Mouse (Mus musculus) gastrocnemius, postnatal 4 days (tissue): ENCODE data around the gene Olfr57. TPM values are rescaled to one million over a fixed set of nuclear protein-coding genes. Genes with fewer than 3 reads are reported as not detected.
"Not testable (repeated sequence)": the region's sequence is repeated elsewhere in the genome, so short reads cannot be mapped to it uniquely, and the experiment has no call there.

Experiments used
- DNase-seq, 2 experiments: peaks; one replicate each; pipeline ENCODE4 v3.0.0; 2021 to 2022; ENCODE audit warnings: low spot score in 2 of 2, mixed read lengths in 2 of 2
- long read RNA-seq, 2 experiments: library from polyadenylated mRNA; stranded (forward); transcript quantifications; one replicate each; pipeline ENCODE4 v2.0.0; 2021
- total RNA-seq, 2 experiments: library from RNA; stranded (reverse); gene quantifications; 2 replicates each; pipeline ENCODE4 v1.2.3; 2021

The Olfr57 gene
- not detected for total RNA-seq
- long read RNA-seq, experiment 1 = 0 reads
- long read RNA-seq, experiment 2 = 0 reads

GRCm38 (mm10) chr10:79028441-79028840 is at the start of gene Olfr57:
Olfr57 (plus strand) TSS chr10:79028741.
- DNase-seq = no peak

- no peak for DNase-seq
Observed at GRCm38 (mm10) chr10:78980750-78981149, 47.8 kb upstream of the Olfr57 start, which contains the start of gene Olfr1352. Olfr1352 (plus strand) TSS chr10:78981050.

- DNase-seq = no peak
Observed at GRCm38 (mm10) chr10:79012172-79012571, 16.4 kb upstream of the Olfr57 start, which contains the start of gene Olfr1351. Olfr1351 (plus strand) TSS chr10:79012472.

- DNase-seq = not testable (repeated sequence)
Observed at GRCm38 (mm10) chr10:79042457-79042856, 13.9 kb downstream of the Olfr57 start.

- not testable (repeated sequence) for DNase-seq
Observed at GRCm38 (mm10) chr10:79057370-79057769, 28.8 kb downstream of the Olfr57 start.

Other genes starting within 250 kb of the Olfr57 start
- gene Slc1a6, start 248.2 kb upstream of the Olfr57 start, total RNA-seq = under 1 TPM; 0.21 to 0.69 TPM
- gene Olfr1356, start 176.6 kb upstream of the Olfr57 start, total RNA-seq = not detected
- gene Olfr1355, start 153.2 kb upstream of the Olfr57 start, total RNA-seq = not detected
- not detected for gene Olfr1354, start 115.6 kb upstream of the Olfr57 start, total RNA-seq
- gene Olfr8, start 78.1 kb upstream of the Olfr57 start, total RNA-seq = not detected
- gene Olfr1353, start 65.4 kb upstream of the Olfr57 start, total RNA-seq = not detected
- gene Olfr1352, start 47.7 kb upstream of the Olfr57 start, total RNA-seq = not detected
- not detected for gene Olfr1351, start 16.3 kb upstream of the Olfr57 start, total RNA-seq
- 10 to 100 TPM; 17.4 to 19.3 TPM for gene 2610008E11Rik, start 68.9 kb downstream of the Olfr57 start, total RNA-seq
- not detected for gene Vmn2r80, start 120.0 kb downstream of the Olfr57 start, total RNA-seq
- not detected for gene Vmn2r81, start 219.0 kb downstream of the Olfr57 start, total RNA-seq